Mouse (Mus musculus) T-helper 2 cell (primary cell): ENCODE measurements around the gene Angptl7.

Experiments used
- in situ Hi-C: fragments of 300-600 bp; cut with MboI, MseI; formaldehyde crosslinking; loops from one replicate; pipeline ENCODE4 v1.15.1; 2025; ENCODE audit warnings: high pct_unique_total_duplicates

Gene Angptl7

DNA sequence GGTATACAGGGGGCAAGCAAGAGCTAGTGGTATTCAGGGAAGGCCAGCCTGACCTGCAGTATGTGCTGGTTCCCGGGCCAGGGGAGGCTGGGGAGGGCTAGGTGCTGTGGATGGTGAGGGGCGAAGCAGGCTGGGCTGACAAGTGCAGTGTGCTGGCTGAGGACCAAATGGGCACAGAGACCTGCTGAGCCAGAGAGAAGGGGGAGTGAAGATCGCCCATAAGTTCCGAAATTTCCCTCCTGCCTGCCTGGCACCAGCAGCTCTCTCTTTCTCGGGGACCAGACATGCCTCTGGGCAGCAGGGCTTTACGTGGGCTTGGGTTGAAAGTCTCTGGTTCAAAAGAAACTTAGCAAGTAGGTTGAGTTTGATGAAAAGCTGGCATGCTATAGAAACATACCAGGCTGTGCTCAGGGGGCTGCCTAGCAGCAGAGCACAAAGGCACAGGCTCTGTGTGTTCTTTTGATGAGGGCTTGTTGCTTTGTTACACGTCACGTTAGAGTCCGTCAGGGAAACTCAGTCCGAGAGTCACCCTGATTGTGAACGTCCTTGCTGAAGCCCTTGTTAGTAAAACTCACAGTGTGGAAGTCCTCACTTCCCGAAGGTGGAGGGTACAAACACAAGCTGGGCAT is 39.5 kb downstream of the Angptl7 start:
- in situ Hi-C loops, result loop anchor here (25.0 kb wide), 1 partner anchor 598 kb away; the partner anchor contains the start of genes Fv1 and Miip

GRCm38 (mm10) chr4:148455477-148456025 is 44.7 kb downstream of the Angptl7 start:
- in situ Hi-C loops, result loop anchor here (25.0 kb wide), 1 partner anchor 593 kb away; the partner anchor contains the start of genes Fv1 and Miip

GRCm38 (mm10) chr4:148453707-148454106 is 46.6 kb downstream of the Angptl7 start:
- in situ Hi-C loops, result loop anchor here (25.0 kb wide), 1 partner anchor 591 kb away; the partner anchor contains the start of genes Fv1 and Miip

DNA sequence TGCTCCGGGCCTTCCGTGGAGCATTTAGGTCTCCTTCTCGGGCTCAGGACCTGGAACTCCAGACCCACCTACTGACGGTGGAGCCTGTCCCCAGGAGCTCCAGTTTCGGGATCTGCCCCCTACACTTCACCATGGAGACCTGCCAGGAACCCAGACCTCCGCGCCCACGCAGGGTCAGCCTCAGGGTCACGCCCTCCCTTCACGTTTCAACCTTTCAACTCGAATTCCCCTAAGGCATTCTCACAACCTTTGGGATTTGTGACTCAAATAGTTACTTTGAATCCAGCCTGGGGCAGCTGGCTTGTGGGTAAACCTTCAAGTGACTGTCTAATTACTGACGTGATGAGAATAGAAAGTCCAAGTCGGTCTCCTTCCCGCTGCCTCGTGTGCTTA is 51.4 kb downstream of the Angptl7 start:
- in situ Hi-C loops, result no loop called here

DNA sequence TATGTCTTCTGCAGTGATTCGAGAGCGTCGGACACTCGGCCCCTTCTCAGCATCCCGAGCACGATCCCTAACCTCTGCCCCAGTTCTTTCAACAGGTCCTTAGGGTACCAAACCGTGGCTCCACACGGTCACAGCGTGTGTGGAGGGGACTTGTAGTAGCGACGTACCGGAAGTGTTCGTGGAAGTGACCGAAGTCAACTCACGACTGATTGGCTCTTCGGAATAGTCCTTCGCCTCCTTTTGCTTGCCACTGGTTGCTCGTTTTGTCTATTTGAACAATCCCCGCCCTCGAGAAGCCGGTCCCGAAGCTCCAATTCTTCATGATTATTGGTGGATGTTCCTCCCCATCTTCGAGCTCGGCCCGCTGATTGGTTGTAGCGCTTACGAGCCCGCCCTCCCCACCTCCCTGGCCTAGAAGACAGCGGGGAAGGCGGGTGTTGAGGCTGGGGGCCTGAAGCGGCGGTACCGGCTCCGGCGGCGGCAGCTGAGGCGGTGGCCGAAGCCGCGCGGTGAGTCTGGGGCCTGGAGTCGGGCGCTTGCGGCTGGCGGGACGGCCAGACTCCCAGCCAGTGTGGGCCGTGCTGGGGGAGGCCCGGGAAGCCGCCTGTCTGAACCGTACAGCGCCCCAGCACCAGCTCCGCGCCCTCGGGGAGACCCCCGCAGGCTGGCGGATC is 51.9 kb downstream of the Angptl7 start, which contains the start of gene Mtor:
Gene Mtor, plus strand, starts transcription at position 433 of the 674 bp plus-strand sequence.
- in situ Hi-C loops, result no loop called here
